Comparison of ENCODE assay signal across 34 mouse cellular contexts in the genomic region with DNA sequence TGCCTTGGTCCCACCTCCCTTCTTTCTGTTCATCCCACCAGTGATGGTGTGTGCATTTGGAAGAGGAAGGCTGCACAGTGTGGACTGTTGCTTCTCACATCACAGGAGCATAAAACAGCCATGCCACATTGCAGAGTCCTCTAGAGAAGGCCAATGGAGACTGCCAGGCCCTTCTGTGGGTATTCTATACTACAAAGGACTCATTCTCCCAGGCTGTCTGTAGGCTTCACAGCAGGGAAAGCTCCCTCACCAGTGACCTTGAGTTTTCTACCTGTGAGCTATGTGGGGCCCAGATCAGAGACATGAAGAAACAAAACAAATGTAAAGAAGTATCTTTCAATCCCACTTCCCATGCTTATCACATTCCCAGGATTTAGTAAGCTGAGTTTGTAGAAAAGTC.
"Had no signal": no experiment of that assay in that cellular context is flagged by ENCODE, and none has a peak within 500 bp of the region (broad histone marks: within the 10 kb centered on the region; RNA-seq: fewer than 3 reads in every experiment).

No protein-coding gene starts in this region.

- H3K4me1 ChIP-seq: heart, embryonic 12.5 days; heart, embryonic 15.5 days; intestine, embryonic 15.5 days had no signal

- H3K4me3 ChIP-seq: heart, embryonic 10.5 days; heart, embryonic 12.5 days; heart, embryonic 13.5 days; heart, embryonic 15.5 days; hindbrain, embryonic 10.5 days; hindbrain, embryonic 12.5 days; hindbrain, embryonic 13.5 days; hindbrain, embryonic 15.5 days; intestine, embryonic 15.5 days; kidney, embryonic 15.5 days; layer of hippocampus, adult 2 months had no signal

- H3K27me3 ChIP-seq: heart, embryonic 12.5 days; heart, embryonic 13.5 days; heart, embryonic 15.5 days; hindbrain, embryonic 12.5 days; hindbrain, embryonic 13.5 days; hindbrain, embryonic 15.5 days; intestine, embryonic 15.5 days; kidney, embryonic 15.5 days had no signal

- ATAC-seq: inflammation-experienced regulatory T-cells, adult 6 months; intestine, embryonic 15.5 days; intestine, embryonic 16.5 days; intestine, postnatal 0 days had no signal

- H3K9me3 ChIP-seq: heart, embryonic 10.5 days; heart, embryonic 12.5 days; heart, embryonic 13.5 days; heart, embryonic 15.5 days; hindbrain, embryonic 10.5 days; hindbrain, embryonic 12.5 days; hindbrain, embryonic 13.5 days; hindbrain, embryonic 15.5 days; intestine, embryonic 15.5 days; kidney, embryonic 15.5 days had no signal

- H3K27ac ChIP-seq: heart, embryonic 10.5 days; heart, embryonic 13.5 days; heart, embryonic 15.5 days; hindbrain, embryonic 10.5 days; hindbrain, embryonic 12.5 days; hindbrain, embryonic 13.5 days; hindbrain, embryonic 14.5 days; hindbrain, embryonic 15.5 days; hindbrain, postnatal 0 days; intestine, embryonic 15.5 days; kidney, embryonic 15.5 days; kidney, postnatal 0 days; layer of hippocampus, adult 2 months had no signal

- H3K36me3 ChIP-seq: heart, embryonic 10.5 days; heart, embryonic 12.5 days; heart, embryonic 13.5 days; heart, embryonic 15.5 days; hindbrain, embryonic 10.5 days; hindbrain, embryonic 12.5 days; hindbrain, embryonic 13.5 days; hindbrain, embryonic 15.5 days; intestine, embryonic 15.5 days; kidney, embryonic 15.5 days had no signal

- DNase-seq: heart, postnatal 10 days; heart, postnatal 14 days; heart, postnatal 36 days; heart, postnatal 4 days; kidney, adult 11 months; kidney, adult 18-20 months; kidney, adult 2 months; kidney, adult 8-10 months; kidney, adult 9 months; kidney, postnatal 10 days; kidney, postnatal 14 days; kidney, postnatal 25 days; kidney, postnatal 36 days; kidney, postnatal 4 days; layer of hippocampus, adult 9-11 months; layer of hippocampus, postnatal 36 days had no signal

- H3K9ac ChIP-seq: heart, embryonic 12.5 days; heart, embryonic 13.5 days; heart, embryonic 15.5 days; hindbrain, embryonic 12.5 days; hindbrain, embryonic 13.5 days; hindbrain, embryonic 14.5 days; hindbrain, embryonic 15.5 days; intestine, embryonic 15.5 days; kidney, embryonic 15.5 days had no signal

- H3K4me2 ChIP-seq: heart, embryonic 11.5 days; heart, embryonic 12.5 days; heart, embryonic 13.5 days; heart, embryonic 15.5 days; hindbrain, embryonic 12.5 days; hindbrain, embryonic 13.5 days; hindbrain, embryonic 14.5 days; hindbrain, embryonic 15.5 days; intestine, embryonic 15.5 days; kidney, embryonic 15.5 days had no signal
